9 mouse cellular contexts compared by ENCODE assay signal in genomic region chrX:145672776-145673175, GRCm38 (mm10).
A peak's percentile ranks its signal among the peaks of the same experiment; 100 is the strongest.
DNase-seq lines count a peak whose midpoint lies in the region; ATAC-seq and TF ChIP-seq lines count a peak whose summit lies in the region.
"Had no signal": no experiment of that assay in that cellular context is flagged by ENCODE, and none has a peak within 500 bp of the region (broad histone marks: within the 10 kb centered on the region; RNA-seq: fewer than 3 reads in every experiment).

No protein-coding gene starts in this region.

- ATAC-seq in frontal cortex, adult (ENCODE audit: low TSS enrichment) = peak; percentile 69; the same call in 1 of the 2 replicates
- peak; percentile 58; the same call in 1 of the 2 replicates for ATAC-seq in midbrain, embryonic 13.5 days
- no peak for ATAC-seq in kidney, postnatal 0 days (replicated peaks; ENCODE audit: low FRiP score, low read depth)

- TF ChIP-seq CTCF in kidney, postnatal 0 days (IDR thresholded peaks at IDR 0.05; ENCODE audit: low read depth) = peak; percentile 79

- H3K4me2 ChIP-seq in midbrain, embryonic 13.5 days (replicated peaks) = no peak overlapping the region
- H3K4me2 ChIP-seq in kidney, postnatal 0 days (ENCODE audit: low read length) = no peak overlapping the region
- H3K4me2 ChIP-seq: neural tube, embryonic 13.5 days had no signal

- no peak for DNase-seq in frontal cortex, postnatal 14 days (ENCODE audit: low spot score in 2 of 2)
- no peak for DNase-seq in midbrain, embryonic 10.5 days (ENCODE audit: low spot score)
- peak; percentile 19 for DNase-seq in c-Kit-positive CD71-negative TER-119-negative erythroid progenitor cells, embryonic 14.5 days (ENCODE audit: low read depth)
- DNase-seq in kidney, postnatal 0 days (ENCODE audit: low spot score) = peak; percentile 37
- peak; percentile 60 for DNase-seq in retina, embryonic 14.5 days (ENCODE audit: low spot score)
- no peak for DNase-seq in gastrocnemius, adult 8-10 months (ENCODE audit: low spot score in 2 of 2)

- H3K4me3 ChIP-seq in midbrain, embryonic 13.5 days (replicated peaks) = no peak overlapping the region
- no peak overlapping the region for H3K4me3 ChIP-seq in midbrain, embryonic 10.5 days
- H3K4me3 ChIP-seq in kidney, postnatal 0 days (replicated peaks; ENCODE audit: low read depth, low read length) = no peak overlapping the region
- H3K4me3 ChIP-seq: neural tube, embryonic 13.5 days had no signal

- H3K27me3 ChIP-seq in midbrain, embryonic 13.5 days = no peaks in the 10 kb centered on the region
- H3K27me3 ChIP-seq in midbrain, embryonic 10.5 days (ENCODE audit: low read depth, poor library complexity, severe bottlenecking) = peaks cover 6% of the 10 kb centered on the region
- H3K27me3 ChIP-seq in kidney, postnatal 0 days (ENCODE audit: insufficient read depth, low read length) = no peaks in the 10 kb centered on the region
- H3K27me3 ChIP-seq: neural tube, embryonic 13.5 days had no signal

- no peak overlapping the region for H3K27ac ChIP-seq in midbrain, embryonic 13.5 days
- no peak overlapping the region for H3K27ac ChIP-seq in midbrain, embryonic 10.5 days (replicated peaks)
- no peak overlapping the region for H3K27ac ChIP-seq in kidney, postnatal 0 days
- H3K27ac ChIP-seq: neural tube, embryonic 13.5 days had no signal

- H3K9ac ChIP-seq in midbrain, embryonic 13.5 days (replicated peaks) = no peak overlapping the region
- no peak overlapping the region for H3K9ac ChIP-seq in kidney, postnatal 0 days (ENCODE audit: low read depth, low read length)
- H3K9ac ChIP-seq: neural tube, embryonic 13.5 days had no signal

- H3K4me1 ChIP-seq in midbrain, embryonic 13.5 days (replicated peaks) = no peaks in the 10 kb centered on the region
- H3K4me1 ChIP-seq in midbrain, embryonic 10.5 days = no peaks in the 10 kb centered on the region
- H3K4me1 ChIP-seq in kidney, postnatal 0 days (replicated peaks; ENCODE audit: insufficient read depth, low read length) = no peaks in the 10 kb centered on the region
- H3K4me1 ChIP-seq: neural tube, embryonic 13.5 days had no signal

- H3K36me3 ChIP-seq in midbrain, embryonic 13.5 days = no peaks in the 10 kb centered on the region
- no peaks in the 10 kb centered on the region for H3K36me3 ChIP-seq in midbrain, embryonic 10.5 days
- no peaks in the 10 kb centered on the region for H3K36me3 ChIP-seq in kidney, postnatal 0 days (ENCODE audit: insufficient read depth, low read length)
- H3K36me3 ChIP-seq: neural tube, embryonic 13.5 days had no signal

- no peaks in the 10 kb centered on the region for H3K9me3 ChIP-seq in midbrain, embryonic 13.5 days
- H3K9me3 ChIP-seq in midbrain, embryonic 10.5 days (replicated peaks) = no peaks in the 10 kb centered on the region
- no peaks in the 10 kb centered on the region for H3K9me3 ChIP-seq in kidney, postnatal 0 days (replicated peaks; ENCODE audit: low read length)
- H3K9me3 ChIP-seq: neural tube, embryonic 13.5 days had no signal

Comparison
In these comparisons a context has a peak if more than half of its experiments do, and no peak if none do; other contexts are left out.
1. DNase-seq: peak in c-Kit-positive CD71-negative TER-119-negative erythroid progenitor cells, embryonic 14.5 days (single experiment), kidney, postnatal 0 days (single experiment) and retina, embryonic 14.5 days (single experiment); none in frontal cortex, postnatal 14 days (0 of 2), midbrain, embryonic 10.5 days (single experiment) and gastrocnemius, adult 8-10 months (0 of 2).